Mouse (Mus musculus) layer of hippocampus, adult 2 months (tissue): Measurements from ENCODE around the gene Get4. TPM values are rescaled to one million over a fixed set of nuclear protein-coding genes. Genes with fewer than 3 reads are reported as not detected.

Experiments used
- DNase-seq, 2 experiments: peaks; one replicate each; pipeline ENCODE4 v3.0.0; 2022; ENCODE audit warnings: low spot score in 2 of 2
- H3K27ac ChIP-seq: fragments of 200-600 bp; 2 replicates; pipeline ENCODE4 v1.8.1; 2022
- H3K4me3 ChIP-seq: fragments of 200-600 bp; 2 replicates; pipeline ENCODE4 v1.8.1; 2022; ENCODE audit warnings: mild to moderate bottlenecking
- CTCF ChIP-seq: fragments of 200-600 bp; conservative IDR thresholded peaks from 2 replicates; pipeline ENCODE4 v1.8.1; 2022; ENCODE audit warnings: antibody characterized with exemption, mild to moderate bottlenecking, moderate library complexity
- long read RNA-seq, 2 experiments: library from polyadenylated mRNA; stranded (forward); transcript quantifications; one replicate each; pipeline ENCODE4 v2.0.0; 2021; ENCODE audit warnings: borderline mapping rate in 2 of 2
- total RNA-seq, 2 experiments: library from RNA; stranded (reverse); gene quantifications; 2 replicates each; pipeline ENCODE4 v1.2.3; 2021

The Get4 gene
- 10 to 100 TPM; 52.5 to 53.8 TPM for total RNA-seq
- long read RNA-seq, experiment 1, transcript Get4-201 (9 exons, 2,107 nt) = major isoform, 65 of 81 reads
- long read RNA-seq, experiment 1, partial matches to known transcripts = 3 of 81 reads
- long read RNA-seq, experiment 1, other reads (novel, unspliced or antisense) = 13 of 81 reads
- long read RNA-seq, experiment 2, transcript Get4-201 (9 exons, 2,107 nt) = major isoform, 91 of 127 reads
- long read RNA-seq, experiment 2, partial matches to known transcripts = 4 of 127 reads
- long read RNA-seq, experiment 2, other reads (novel, unspliced or antisense) = 28 of 127 reads

- Histone ChIP-seq H3K27ac (peak within 1 kb of the TSS; percentile 99), H3K4me3 (peak within 1 kb of the TSS; percentile 68)
- TF ChIP-seq CTCF = no peak
- peak; percentile 98 for DNase-seq
Measured at GRCm38 (mm10) chr5:139252081-139252909, at the start of gene Get4. Gene Get4, plus strand, starts transcription at chr5:139252324.

GRCm38 (mm10) chr5:139203312-139203711 lies 48.8 kb upstream of the Get4 start:
- no peak for DNase-seq
- Histone ChIP-seq H3K27ac (no peak overlapping the region), H3K4me3 (no peak overlapping the region)
- TF ChIP-seq CTCF = no peak

GRCm38 (mm10) chr5:139206081-139206480 lies 46.0 kb upstream of the Get4 start:
- no peak for TF ChIP-seq CTCF
- no peak for DNase-seq
- Histone ChIP-seq H3K27ac (no peak overlapping the region), H3K4me3 (no peak overlapping the region)

DNA sequence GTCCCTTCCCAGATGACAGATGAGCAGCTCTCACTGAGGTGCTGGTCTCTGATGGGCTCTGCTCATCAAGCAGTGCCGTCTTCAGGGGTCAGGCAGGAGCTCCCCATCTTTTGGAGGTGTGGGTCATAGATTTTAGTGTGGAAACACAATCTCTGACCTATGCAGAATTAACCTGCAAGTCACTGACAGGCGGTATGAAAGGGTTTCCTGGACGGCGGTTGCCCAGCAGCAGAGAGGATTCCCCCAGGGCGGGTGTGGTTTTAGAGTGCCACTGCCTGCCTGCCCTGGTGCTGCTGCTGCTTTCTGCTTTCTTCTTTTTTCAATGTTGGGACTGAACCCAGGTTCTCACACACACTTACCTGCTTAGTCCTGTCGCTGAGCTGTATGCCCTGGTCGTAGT lies 45.6 kb upstream of the Get4 start:
- Histone ChIP-seq H3K4me3 (no peak overlapping the region), H3K27ac (no peak overlapping the region)
- DNase-seq = no peak
- TF ChIP-seq CTCF = no peak

- no peak for DNase-seq
- Histone ChIP-seq H3K4me3 (no peak overlapping the region), H3K27ac (no peak overlapping the region)
- TF ChIP-seq CTCF = no peak
Measured at GRCm38 (mm10) chr5:139208183-139208582, 43.9 kb upstream of the Get4 start.

DNA sequence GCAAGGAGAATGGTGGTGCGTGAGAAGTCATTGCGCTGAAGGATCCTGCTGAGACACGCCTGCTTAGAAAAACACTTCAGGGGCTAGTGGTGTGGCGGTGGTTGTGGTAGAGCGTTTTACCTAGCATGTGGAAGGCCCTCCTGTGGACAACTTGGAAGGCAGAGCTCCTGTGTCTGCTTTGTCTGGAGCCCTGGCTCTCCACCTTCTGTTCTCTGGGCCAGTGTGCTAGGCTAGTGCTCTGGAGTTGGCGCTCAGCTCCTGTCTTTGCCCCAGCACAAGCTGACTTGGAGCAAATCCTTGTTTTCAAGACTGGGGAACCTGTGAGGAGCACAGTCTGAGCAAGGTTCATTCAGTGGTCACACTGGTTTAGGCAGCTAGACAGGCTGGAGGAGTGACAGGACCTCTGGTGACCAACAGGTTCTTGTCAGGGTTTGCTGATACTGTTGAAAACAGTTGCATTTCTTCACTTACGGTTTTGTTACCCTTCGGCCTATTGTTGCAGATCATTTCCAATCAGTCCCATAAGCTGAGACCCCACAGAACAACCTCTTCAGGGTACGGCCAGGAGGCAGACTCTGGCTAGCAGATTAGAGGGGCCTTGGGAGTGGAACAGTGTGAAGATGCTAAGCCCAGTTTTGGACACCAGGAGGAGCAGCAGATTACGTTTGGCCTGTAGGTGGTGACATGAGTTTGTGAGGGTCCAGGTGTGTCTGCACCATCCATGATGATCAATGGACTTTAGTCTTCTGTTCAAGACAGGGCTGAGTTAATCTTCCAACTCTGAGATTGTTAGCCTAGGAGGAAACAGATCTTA lies 43.0 kb upstream of the Get4 start:
- H3K27ac ChIP-seq = no peak overlapping the region
- no peak overlapping the region for H3K4me3 ChIP-seq
- no peak for DNase-seq
- TF ChIP-seq CTCF = peak; percentile 51

GRCm38 (mm10) chr5:139209685-139210026 lies 42.5 kb upstream of the Get4 start:
- H3K27ac ChIP-seq = no peak overlapping the region
- DNase-seq = no peak
- no peak for TF ChIP-seq CTCF
- no peak overlapping the region for H3K4me3 ChIP-seq

- Histone ChIP-seq H3K27ac (no peak overlapping the region), H3K4me3 (no peak overlapping the region)
- no peak for DNase-seq
- no peak for TF ChIP-seq CTCF
Measured at GRCm38 (mm10) chr5:139211737-139212385, 40.3 kb upstream of the Get4 start.

- no peak for DNase-seq
- no peak for TF ChIP-seq CTCF
- H3K27ac ChIP-seq = no peak overlapping the region
- no peak overlapping the region for H3K4me3 ChIP-seq
Measured at GRCm38 (mm10) chr5:139214298-139214697, 37.8 kb upstream of the Get4 start.

DNA sequence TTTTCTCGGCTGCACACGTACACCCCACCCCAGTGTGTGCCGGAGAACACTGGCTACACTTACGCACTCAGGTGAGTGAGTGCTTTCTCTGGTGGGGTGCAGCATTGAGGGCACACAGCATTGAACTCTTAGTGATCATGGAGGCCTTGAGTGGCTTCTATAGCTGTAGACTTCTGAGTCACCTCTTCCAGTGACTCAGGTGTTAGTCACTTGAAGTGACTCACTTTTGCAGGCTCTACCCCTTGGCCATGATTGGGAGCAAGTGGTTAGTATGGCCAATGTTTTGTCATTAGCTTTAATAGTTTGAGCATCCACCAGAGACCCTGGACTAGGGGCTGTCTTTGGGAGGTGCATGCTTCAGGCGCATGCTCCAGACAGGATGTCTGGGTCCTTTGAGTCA lies 36.9 kb upstream of the Get4 start:
- DNase-seq = no peak
- Histone ChIP-seq H3K4me3 (no peak overlapping the region), H3K27ac (no peak overlapping the region)
- no peak for TF ChIP-seq CTCF

DNA sequence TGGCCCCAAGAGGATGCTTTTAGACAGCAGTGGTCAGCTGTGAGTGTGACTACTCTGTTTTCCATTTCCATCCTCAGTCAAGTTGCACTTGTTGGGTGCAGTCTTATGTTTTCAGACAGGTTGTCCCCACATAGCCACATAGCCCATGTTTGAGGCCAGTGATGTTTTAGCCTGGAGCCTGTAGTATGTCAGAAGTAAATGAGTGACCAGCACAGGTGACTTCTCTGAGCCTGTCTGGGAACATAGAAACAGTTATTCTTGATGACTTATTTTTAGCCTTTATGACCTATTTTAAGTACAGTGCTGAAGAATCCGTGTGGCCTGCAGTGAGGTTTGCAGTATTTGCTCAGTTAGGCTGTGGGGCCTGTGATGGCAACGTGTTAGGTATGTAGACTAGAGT lies 36.0 kb upstream of the Get4 start:
- no peak for TF ChIP-seq CTCF
- no peak for DNase-seq
- Histone ChIP-seq H3K27ac (no peak overlapping the region), H3K4me3 (no peak overlapping the region)

DNA sequence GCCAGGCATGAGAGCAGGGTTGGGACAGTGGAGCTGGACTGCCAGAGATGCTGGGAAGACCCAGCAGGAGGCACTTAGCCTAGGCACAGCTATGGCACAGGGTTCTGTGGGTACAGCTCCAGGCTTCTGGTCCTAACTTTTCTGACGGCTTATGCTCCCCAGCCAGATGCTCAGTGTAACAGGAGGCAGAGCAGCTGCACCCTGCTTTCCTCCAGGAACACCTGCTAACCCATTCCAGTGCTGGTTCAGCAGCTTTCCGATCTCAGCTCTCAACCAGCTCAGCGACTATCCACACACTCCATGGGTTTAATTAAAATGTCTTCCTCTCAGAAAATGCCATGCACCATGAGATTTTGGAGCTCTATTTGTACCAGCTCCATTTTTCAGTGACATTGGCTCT lies 35.4 kb upstream of the Get4 start:
- DNase-seq = no peak
- H3K27ac ChIP-seq = peak overlapping the region; percentile 20; the same call in 1 of the 2 replicates
- H3K4me3 ChIP-seq = no peak overlapping the region
- TF ChIP-seq CTCF = no peak
